Mouse (Mus musculus) gastrocnemius, postnatal 25 days (tissue): ENCODE data around the gene Ddx31. TPM values are rescaled to one million over a fixed set of nuclear protein-coding genes. Genes with fewer than 3 reads are reported as not detected.

Experiments used
- DNase-seq: peaks from one replicate; pipeline ENCODE4 v3.0.0; 2022
- total RNA-seq, 2 experiments: library from RNA; stranded (reverse); gene quantifications; 1 replicate in 1 of 2; 2 replicates in 1 of 2; pipeline ENCODE4 v1.2.3; 2021

The Ddx31 gene
- total RNA-seq, 2 experiments from 2014 or later: 3.9 to 5.0 TPM

DNA sequence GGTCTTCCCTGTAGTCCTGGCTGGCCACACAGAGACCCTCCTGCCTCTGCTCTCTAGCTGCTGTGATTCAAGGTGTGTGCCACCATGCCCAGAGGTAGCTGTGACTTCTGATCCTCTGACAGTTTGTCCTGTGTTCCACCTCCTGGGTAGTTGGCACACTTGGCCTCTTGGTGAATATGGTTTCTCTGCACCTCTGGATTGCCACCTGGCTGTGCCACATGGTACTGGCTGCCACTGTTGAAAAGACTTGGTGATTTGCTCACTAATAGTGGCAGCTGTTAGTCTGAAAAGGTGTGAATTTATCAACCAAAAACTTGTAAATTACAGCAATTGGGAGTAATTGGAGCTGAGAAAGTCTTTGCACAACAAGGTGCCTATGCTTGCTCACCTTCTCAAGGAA is 23.7 kb downstream of the Ddx31 start:
- DNase-seq: no peak

- DNase-seq: no peak
Measured at GRCm38 (mm10) chr2:28867495-28867894, 27.3 kb downstream of the Ddx31 start.

GRCm38 (mm10) chr2:28875554-28875953 is 35.3 kb downstream of the Ddx31 start:
- DNase-seq: no peak

GRCm38 (mm10) chr2:28881275-28881674 is 41.1 kb downstream of the Ddx31 start:
- DNase-seq: no peak

DNA sequence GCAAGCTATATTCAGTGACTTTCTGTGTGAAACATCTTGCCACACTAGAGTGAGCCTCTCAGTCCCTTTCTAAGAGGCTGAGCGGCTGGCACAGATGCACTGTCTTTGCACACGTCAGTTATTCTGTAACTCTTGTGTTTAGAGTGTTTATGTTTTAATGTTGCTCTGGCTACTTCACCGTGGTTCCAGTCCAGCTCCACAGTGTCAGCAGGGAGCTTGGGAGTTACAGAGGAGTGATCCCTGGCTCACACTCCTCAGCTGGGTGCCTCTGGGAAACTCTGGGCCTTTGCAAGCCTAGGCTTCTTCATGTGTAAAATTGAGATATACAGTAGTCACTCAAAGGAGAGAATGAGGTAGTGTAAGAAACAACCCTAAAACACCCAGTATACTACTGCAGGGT is 41.8 kb downstream of the Ddx31 start:
- no peak for DNase-seq

DNA sequence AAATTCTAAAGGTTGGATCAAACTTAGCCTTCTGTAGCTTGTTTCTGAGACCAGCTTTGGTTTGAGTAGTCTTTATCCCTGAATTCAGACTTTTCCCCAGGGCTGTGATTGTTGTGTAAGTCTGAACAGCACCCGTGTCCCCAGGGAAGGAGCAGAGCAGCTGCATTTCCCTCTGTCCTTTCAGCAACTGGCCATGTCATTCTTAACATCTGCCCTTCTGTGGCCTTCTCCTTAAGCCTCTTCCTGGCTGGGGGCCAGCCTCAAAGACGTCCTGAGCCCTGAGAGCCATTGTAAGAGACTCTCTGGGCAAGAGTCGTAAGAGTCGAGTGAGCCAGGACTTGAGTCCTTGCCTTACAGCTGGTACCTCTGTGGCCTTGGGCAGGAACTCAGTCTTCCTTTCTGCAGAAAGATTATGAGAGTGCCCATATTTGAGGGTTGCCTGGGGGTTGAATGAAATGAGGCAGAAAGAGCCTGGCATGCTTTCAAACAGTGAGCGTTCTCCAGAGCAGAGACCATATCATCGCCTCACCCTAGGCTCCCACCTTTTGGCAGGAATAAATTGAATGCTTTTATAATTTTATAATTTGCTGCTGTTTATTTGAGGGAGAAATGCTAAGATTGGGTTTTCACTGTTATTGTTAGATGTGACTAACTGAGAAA is 42.8 kb downstream of the Ddx31 start:
- DNase-seq: peak; percentile 32

GRCm38 (mm10) chr2:28884914-28885313 is 44.7 kb downstream of the Ddx31 start:
- no peak for DNase-seq

DNA sequence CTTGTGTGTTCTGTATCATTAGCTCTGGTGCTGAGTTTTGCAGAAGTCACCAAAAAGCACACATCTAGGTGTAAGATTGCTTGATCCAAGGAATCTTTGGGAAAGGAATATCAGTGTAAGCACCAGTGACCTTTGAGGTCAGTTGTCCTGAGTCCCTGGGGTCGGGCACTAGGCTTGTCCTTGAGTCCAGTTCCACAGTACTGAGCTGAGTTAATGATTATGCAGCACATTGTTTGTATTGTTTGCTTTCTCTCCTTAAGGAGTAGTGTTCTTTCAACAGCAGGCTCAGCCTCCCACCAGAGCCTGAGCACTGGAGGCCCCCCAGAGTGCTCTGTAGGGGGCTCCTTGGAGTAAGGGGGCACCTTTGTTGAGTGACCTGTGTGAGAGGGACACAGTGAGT is 52.6 kb downstream of the Ddx31 start:
- DNase-seq: no peak

DNA sequence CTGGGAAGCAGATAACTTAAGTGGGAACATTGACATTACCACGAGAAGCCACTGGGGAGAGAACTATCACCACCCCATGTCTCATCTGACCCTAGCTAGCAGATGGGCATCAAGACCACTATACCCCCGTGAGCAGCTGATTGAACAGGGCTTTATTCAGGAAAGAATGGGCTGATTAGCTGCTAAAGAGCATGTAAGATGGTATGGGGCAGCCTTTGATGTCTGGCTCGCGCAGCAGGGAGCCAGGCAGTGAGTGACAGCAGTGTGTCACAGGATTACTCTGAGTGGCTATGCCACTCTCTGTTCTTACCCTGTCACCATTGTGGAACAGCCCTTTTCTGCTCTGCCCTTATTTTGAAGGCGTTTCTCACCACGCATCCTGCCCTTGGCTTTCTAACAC is 53.3 kb downstream of the Ddx31 start:
- DNase-seq: no peak

DNA sequence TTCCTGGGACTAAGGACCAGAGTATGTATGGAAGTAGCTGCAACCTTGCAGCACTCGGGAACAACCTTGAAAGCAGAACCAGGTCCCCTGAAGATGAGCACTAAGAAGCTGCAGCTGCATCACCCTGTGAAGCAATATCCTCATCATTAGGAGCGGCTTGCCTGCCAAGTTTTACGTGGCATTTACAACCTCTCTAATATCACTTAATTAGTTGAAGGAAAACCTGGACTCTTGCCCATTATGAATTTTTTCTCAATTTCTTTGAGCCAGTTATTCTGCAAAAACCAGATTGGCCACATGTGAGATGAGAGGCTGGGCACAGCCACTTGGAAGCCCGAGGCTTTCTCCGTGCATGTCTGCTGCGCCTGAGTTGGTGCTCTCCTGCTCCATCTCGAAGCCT is 55.7 kb downstream of the Ddx31 start:
- no peak for DNase-seq

- no peak for DNase-seq
Measured at GRCm38 (mm10) chr2:28897340-28897899, 57.2 kb downstream of the Ddx31 start.

DNA sequence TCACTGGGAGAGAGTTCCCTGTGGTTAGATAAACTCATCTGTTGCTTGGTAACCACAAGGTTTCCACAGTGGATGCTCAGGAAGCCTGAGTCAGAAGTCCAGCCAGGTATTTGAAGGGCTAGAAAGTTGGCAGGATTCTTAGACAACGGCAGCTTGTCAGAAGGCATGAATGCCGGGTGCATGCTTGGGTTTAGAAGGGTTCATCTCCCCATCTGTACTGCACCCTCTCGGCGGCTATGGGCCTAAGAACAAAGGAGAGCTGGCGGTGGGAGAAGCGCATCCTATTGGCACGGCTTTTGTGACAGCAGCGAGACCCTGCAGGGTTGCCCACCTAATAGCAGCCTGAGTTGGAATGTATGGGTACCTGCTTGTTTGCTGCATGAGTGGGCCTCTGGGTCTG is 62.1 kb downstream of the Ddx31 start:
- DNase-seq: no peak

GRCm38 (mm10) chr2:28903871-28904270 is 63.7 kb downstream of the Ddx31 start:
- no peak for DNase-seq

GRCm38 (mm10) chr2:28904786-28905185 is 64.6 kb downstream of the Ddx31 start:
- DNase-seq: no peak

GRCm38 (mm10) chr2:28905561-28905960 is 65.4 kb downstream of the Ddx31 start:
- DNase-seq: no peak

DNA sequence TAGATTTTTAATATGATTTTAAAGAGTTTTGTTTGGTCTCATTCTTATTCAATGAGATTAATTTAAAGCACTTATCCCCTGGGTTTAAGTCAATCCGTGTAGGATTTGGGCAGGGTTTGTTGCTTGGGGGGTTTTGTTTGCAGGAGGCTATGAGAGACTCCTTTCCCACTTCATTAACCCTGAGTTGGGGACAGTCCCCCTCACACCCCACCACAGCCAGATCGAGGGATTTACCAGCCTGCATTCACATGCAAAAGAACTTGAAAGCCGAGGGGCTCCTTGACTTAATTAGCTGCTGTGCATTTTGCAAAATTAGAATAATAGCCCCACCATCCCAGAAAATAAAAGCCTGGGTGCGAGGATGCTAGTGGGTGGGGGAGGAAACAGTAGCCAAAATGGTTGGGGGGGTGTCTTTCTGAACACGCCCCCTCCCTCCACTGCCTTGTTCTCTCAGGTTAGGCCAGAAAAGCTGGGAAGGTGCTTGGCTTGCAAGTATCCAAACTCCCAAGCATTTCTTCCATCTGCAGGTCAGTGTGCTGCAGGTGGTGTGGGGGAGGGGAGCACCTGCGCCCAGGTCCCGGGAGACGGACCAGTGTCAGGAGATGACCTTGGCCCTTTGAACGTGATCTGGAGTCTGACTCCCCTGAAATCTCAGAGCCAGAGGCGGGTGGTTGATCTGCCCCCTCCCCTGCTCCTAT is 67.6 kb downstream of the Ddx31 start:
- DNase-seq: no peak

DNA sequence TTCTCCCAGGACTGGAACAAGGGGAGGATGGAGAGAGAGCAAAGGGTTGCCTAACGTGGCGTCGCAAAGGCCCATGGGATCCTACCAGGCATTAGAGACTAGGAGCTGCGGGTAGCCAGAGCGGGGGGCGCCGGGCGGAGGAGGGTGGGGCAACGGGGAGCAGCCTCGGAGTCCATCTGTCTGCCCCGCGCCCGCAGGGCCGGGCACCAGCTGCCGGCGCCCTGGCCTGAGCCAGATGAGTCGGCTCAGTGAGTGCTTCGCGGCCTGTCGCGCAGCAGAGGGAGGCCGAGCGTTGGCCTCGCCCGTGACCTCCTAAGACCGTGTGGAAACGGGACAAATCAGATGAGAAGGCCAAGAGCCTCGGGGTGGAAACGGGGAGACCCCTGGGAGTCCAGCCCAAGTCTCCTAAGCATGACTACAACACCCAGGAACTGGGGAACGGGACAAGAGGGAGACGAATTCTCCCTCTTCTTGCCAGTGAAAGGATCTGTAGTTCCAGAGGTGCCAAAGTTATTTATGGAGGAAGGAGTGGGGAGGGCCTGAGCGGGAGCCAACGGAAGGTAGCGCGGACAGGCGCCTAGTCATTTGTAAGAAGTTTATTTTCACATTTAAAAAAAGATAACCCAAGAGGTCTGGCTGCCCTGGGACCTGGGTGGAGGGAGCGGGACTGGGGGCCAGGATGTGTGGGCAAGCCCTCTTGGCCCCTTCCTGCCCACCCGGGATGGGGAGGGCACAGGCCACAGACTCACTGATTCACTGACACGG is 68.4 kb downstream of the Ddx31 start:
- peak; percentile 25 for DNase-seq

- DNase-seq: no peak
Measured at GRCm38 (mm10) chr2:28909186-28909817, 69.1 kb downstream of the Ddx31 start.

GRCm38 (mm10) chr2:28909818-28910710 is 69.9 kb downstream of the Ddx31 start:
- DNase-seq: no peak

GRCm38 (mm10) chr2:28910877-28911276 is 70.7 kb downstream of the Ddx31 start:
- DNase-seq: no peak

GRCm38 (mm10) chr2:28911331-28912038 is 71.3 kb downstream of the Ddx31 start:
- DNase-seq: no peak
